Mouse (Mus musculus) kidney, embryonic 14.5 days (tissue): ENCODE measurements at regions not wholly inside any gene's neighbourhood (a gene's known extent, or its start where the extent isn't known, plus 50 kb on each side); places are given as distances from the start of the nearest gene placed in this dataset.

Experiments
- ATAC-seq: fragments of 200-750 bp; cut with Nextera tagmentation; 2 replicates; pipeline ENCODE4 v1.8.0; 2017; ENCODE audit warnings: moderate number of reproducible peaks, mild to moderate bottlenecking, moderate TSS enrichment, moderate library complexity; ENCODE audit not compliant: low FRiP score, low TSS enrichment
- H3K27ac ChIP-seq: fragments of 300-500 bp; sonication (generic); 2 replicates; pipeline ENCODE4 v1.5.1; 2014; ENCODE audit warnings: low read depth, mild to moderate bottlenecking, low read length, moderate library complexity, mixed read lengths
- H3K27me3 ChIP-seq: fragments of 300-500 bp; sonication (generic); 2 replicates; pipeline ENCODE4 v1.6.1; 2014; ENCODE audit warnings: mild to moderate bottlenecking, low read length; ENCODE audit not compliant: control insufficient read depth, insufficient read depth
- H3K36me3 ChIP-seq: fragments of 300-500 bp; sonication (generic); 2 replicates; pipeline ENCODE4 v1.6.1; 2014; ENCODE audit warnings: low read length, mixed read lengths; ENCODE audit not compliant: control insufficient read depth, insufficient read depth
- H3K4me1 ChIP-seq: fragments of 300-500 bp; sonication (generic); 2 replicates; pipeline ENCODE4 v1.6.1; 2014; ENCODE audit warnings: low read length, mixed read lengths; ENCODE audit not compliant: control insufficient read depth, insufficient read depth
- H3K4me2 ChIP-seq: fragments of 300-500 bp; sonication (generic); replicated peaks from 2 replicates; pipeline ENCODE4 v1.6.1; 2014; ENCODE audit warnings: low read depth, mild to moderate bottlenecking, low read length
- H3K4me3 ChIP-seq: fragments of 300-500 bp; sonication (generic); 2 replicates; pipeline ENCODE4 v1.5.1; 2014; ENCODE audit warnings: mild to moderate bottlenecking, low read length
- H3K9ac ChIP-seq: fragments of 300-500 bp; sonication (generic); 2 replicates; pipeline ENCODE4 v1.6.1; 2014; ENCODE audit warnings: low read depth, mild to moderate bottlenecking, low read length, moderate library complexity
- H3K9me3 ChIP-seq: fragments of 300-500 bp; sonication (generic); 2 replicates; pipeline ENCODE4 v1.6.1; 2016; ENCODE audit warnings: low read length; ENCODE audit not compliant: control insufficient read depth
- WGBS: fragments of 180-500 bp; shearing (Covaris S2); extraction: QIAGEN DNeasy Blood & Tissue Kit; methylation state at CpG from one replicate; pipeline ENCODE4 v1.1.7; 2014; 5-methylcytosine and 5-hydroxymethylcytosine counted together

- H3K36me3 ChIP-seq: no peaks in the 10 kb centered on the region
- H3K9me3 ChIP-seq: no peaks in the 10 kb centered on the region
- no peak for ATAC-seq
- no peak overlapping the region for H3K4me3 ChIP-seq
- 81% methylated on average over 3 of the region's 3 CpGs for WGBS
- no peak overlapping the region for H3K27ac ChIP-seq
- no peak overlapping the region for H3K4me2 ChIP-seq
- H3K4me1 ChIP-seq: peaks cover 9% of the 10 kb centered on the region
- H3K9ac ChIP-seq: no peak overlapping the region
- H3K27me3 ChIP-seq: no peaks in the 10 kb centered on the region; the same call in 1 of the 2 replicates
These were observed 180.6 kb downstream of the Gm26897 start for GRCm38 (mm10) chr5:111914296-111914695.

- Histone ChIP-seq H3K27me3 (no peaks in the 10 kb centered on the region; the same call in 1 of the 2 replicates), H3K36me3 (no peaks in the 10 kb centered on the region), H3K4me1 (peaks cover 13% of the 10 kb centered on the region), H3K4me2 (no peak overlapping the region), H3K9ac (no peak overlapping the region), H3K4me3 (no peak overlapping the region), H3K9me3 (no peaks in the 10 kb centered on the region), H3K27ac (no peak overlapping the region)
- WGBS: 37% methylated on average over 8 of the region's 8 CpGs
- ATAC-seq: no peak
These were observed 184.0 kb downstream of the Gm26897 start for GRCm38 (mm10) chr5:111917643-111918252.

- Histone ChIP-seq H3K36me3 (no peaks in the 10 kb centered on the region), H3K4me1 (peaks cover 15% of the 10 kb centered on the region), H3K27me3 (no peaks in the 10 kb centered on the region; the same call in 1 of the 2 replicates), H3K9ac (no peak overlapping the region), H3K9me3 (no peaks in the 10 kb centered on the region), H3K4me3 (no peak overlapping the region), H3K27ac (no peak overlapping the region), H3K4me2 (no peak overlapping the region)
- 19% methylated on average over 14 of the region's 14 CpGs for WGBS
- ATAC-seq: no peak
These were observed 185.2 kb downstream of the Gm26897 start for GRCm38 (mm10) chr5:111918888-111919287.

DNA sequence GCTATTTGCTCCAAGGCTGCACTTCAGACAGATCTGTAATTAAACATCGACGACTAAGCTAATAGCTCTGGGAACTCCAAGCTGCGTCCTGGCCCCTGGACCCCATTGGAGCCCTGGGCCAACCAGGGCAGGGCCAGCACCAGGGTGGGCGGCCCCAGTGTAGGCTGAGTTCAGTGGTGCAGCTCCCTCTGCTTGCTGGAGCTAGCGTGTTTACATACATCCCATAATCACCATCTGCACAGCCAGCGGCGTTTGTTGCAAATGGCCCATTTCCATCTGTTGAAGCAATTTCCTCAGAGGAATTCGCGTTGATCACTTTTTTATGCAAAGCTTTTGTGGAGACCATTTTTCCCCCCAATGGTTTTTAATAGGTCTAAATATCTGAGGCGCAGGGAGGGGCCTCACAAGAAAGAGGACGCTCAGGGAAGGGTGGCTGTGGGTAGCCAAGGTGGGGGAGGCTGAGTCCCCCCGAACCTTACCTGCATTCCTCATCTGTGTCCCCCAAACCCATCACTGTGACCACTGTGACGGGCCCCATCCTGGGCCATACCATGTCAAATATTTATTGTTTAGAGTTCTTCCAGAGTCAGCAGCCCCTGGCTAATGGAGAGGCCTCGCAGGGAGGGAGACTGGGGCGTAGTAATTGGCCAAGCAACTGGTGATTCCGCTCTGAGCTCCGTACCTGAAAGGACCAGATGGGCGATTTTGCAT lies 189.4 kb downstream of the Gm26897 start:
- no peaks in the 10 kb centered on the region for H3K9me3 ChIP-seq
- no peak overlapping the region for H3K9ac ChIP-seq
- H3K4me3 ChIP-seq: no peak overlapping the region
- H3K27me3 ChIP-seq: no peaks in the 10 kb centered on the region
- 44% methylated on average over 18 of the region's 18 CpGs for WGBS
- ATAC-seq: peak; percentile 79; the same call in 1 of the 2 replicates
- no peak overlapping the region for H3K27ac ChIP-seq
- no peak overlapping the region for H3K4me2 ChIP-seq
- H3K36me3 ChIP-seq: no peaks in the 10 kb centered on the region
- peaks cover 15% of the 10 kb centered on the region for H3K4me1 ChIP-seq

DNA sequence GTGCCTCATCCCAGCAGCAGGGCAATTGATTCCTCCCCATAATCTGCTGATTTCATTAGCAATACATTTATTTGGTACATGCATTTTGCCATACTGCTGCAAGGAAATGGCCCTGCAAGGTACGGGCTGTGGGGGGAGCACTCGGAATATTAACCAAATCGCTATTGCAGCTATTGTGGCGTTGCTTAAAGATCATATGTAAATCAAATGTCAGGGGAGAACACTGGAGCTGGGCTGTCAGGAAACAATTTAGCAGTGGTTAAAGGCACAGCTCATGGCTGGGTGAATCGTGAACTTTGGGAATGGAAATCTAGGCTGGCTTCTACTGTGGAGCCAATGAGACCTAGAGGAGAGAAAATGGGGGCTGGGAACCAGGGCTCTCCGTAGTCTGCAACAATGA lies 192.0 kb downstream of the Gm26897 start:
- no peak for ATAC-seq
- H3K4me2 ChIP-seq: no peak overlapping the region
- no peak overlapping the region for H3K4me3 ChIP-seq
- peaks cover 15% of the 10 kb centered on the region for H3K4me1 ChIP-seq
- no peaks in the 10 kb centered on the region for H3K27me3 ChIP-seq
- WGBS: 65% methylated on average over 6 of the region's 6 CpGs
- no peaks in the 10 kb centered on the region for H3K36me3 ChIP-seq
- H3K9me3 ChIP-seq: no peaks in the 10 kb centered on the region
- H3K9ac ChIP-seq: no peak overlapping the region
- no peak overlapping the region for H3K27ac ChIP-seq

GRCm38 (mm10) chr5:111929180-111929990 lies 195.7 kb downstream of the Gm26897 start:
- no peak overlapping the region for H3K4me2 ChIP-seq
- H3K9me3 ChIP-seq: no peaks in the 10 kb centered on the region
- peaks cover 11% of the 10 kb centered on the region for H3K4me1 ChIP-seq
- no peak overlapping the region for H3K4me3 ChIP-seq
- no peaks in the 10 kb centered on the region for H3K27me3 ChIP-seq
- no peaks in the 10 kb centered on the region for H3K36me3 ChIP-seq
- peak; percentile 58; the same call in 1 of the 2 replicates for ATAC-seq
- H3K9ac ChIP-seq: no peak overlapping the region
- H3K27ac ChIP-seq: no peak overlapping the region
- 27% methylated on average over 15 of the region's 15 CpGs for WGBS

GRCm38 (mm10) chr5:111929991-111930339 lies 196.2 kb downstream of the Gm26897 start:
- Histone ChIP-seq H3K4me2 (no peak overlapping the region), H3K4me1 (peaks cover 11% of the 10 kb centered on the region), H3K9ac (no peak overlapping the region), H3K36me3 (no peaks in the 10 kb centered on the region), H3K27ac (no peak overlapping the region), H3K4me3 (no peak overlapping the region), H3K27me3 (no peaks in the 10 kb centered on the region), H3K9me3 (no peaks in the 10 kb centered on the region)
- no peak for ATAC-seq
- 55% methylated on average over 3 of the region's 3 CpGs for WGBS

DNA sequence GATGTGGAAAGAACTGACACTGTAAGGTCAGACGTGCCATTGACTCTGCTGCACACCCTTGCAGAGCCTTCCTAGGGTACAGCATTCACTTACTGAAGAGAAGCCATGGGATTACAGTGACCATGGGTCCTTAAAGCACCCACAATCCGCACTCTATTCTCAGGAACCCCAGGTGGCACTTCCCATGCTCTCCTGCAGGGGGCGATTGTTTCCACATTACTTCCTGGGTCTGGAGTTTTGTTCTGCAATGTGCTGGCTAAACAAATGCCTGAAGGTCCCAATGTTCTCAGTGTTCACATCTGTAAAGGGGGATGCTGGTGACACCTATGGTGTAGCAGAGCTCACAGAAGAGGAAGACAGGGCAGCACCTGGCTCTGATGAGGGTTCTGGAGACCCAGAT lies 198.0 kb downstream of the Gm26897 start:
- H3K9ac ChIP-seq: no peak overlapping the region
- H3K36me3 ChIP-seq: no peaks in the 10 kb centered on the region
- no peak overlapping the region for H3K4me2 ChIP-seq
- no peaks in the 10 kb centered on the region for H3K9me3 ChIP-seq
- H3K27ac ChIP-seq: no peak overlapping the region
- H3K27me3 ChIP-seq: no peaks in the 10 kb centered on the region
- ATAC-seq: no peak
- 66% methylated on average over 3 of the region's 3 CpGs for WGBS
- no peak overlapping the region for H3K4me3 ChIP-seq
- H3K4me1 ChIP-seq: peaks cover 11% of the 10 kb centered on the region
